13 mouse cellular contexts compared by ENCODE assay signal in genomic region chr4:88344468-88344867, GRCm38 (mm10).
DNase-seq lines count a peak whose midpoint lies in the region; ATAC-seq lines count a peak whose summit lies in the region.
"Had no signal": no experiment of that assay in that cellular context is flagged by ENCODE, and none has a peak within 500 bp of the region (broad histone marks: within the 10 kb centered on the region; RNA-seq: fewer than 3 reads in every experiment).

No protein-coding gene starts in this region.

- intact Hi-C loops in left cerebral cortex, postnatal 14 days (cut with DNase I), result no loop called here

- no peaks in the 10 kb centered on the region for H3K36me3 ChIP-seq in forebrain, embryonic 13.5 days (ENCODE audit: poor library complexity, severe bottlenecking)
- no peaks in the 10 kb centered on the region for H3K36me3 ChIP-seq in forebrain, embryonic 11.5 days (ENCODE audit: control insufficient read depth, insufficient read depth, low read length)
- no peaks in the 10 kb centered on the region for H3K36me3 ChIP-seq in kidney, embryonic 16.5 days (ENCODE audit: insufficient read depth, low read length)

- H3K27me3 ChIP-seq in forebrain, embryonic 13.5 days, result no peaks in the 10 kb centered on the region
- no peaks in the 10 kb centered on the region for H3K27me3 ChIP-seq in forebrain, embryonic 11.5 days (ENCODE audit: control insufficient read depth, insufficient read depth, low read length)
- H3K27me3 ChIP-seq in kidney, embryonic 16.5 days (ENCODE audit: insufficient read depth, low read length), result no peaks in the 10 kb centered on the region

- H3K4me3 ChIP-seq in forebrain, embryonic 13.5 days, result no peak overlapping the region
- no peak overlapping the region for H3K4me3 ChIP-seq in forebrain, embryonic 11.5 days (ENCODE audit: low read depth, low read length)
- H3K4me3 ChIP-seq in kidney, embryonic 16.5 days (ENCODE audit: low read length), result no peak overlapping the region

- H3K27ac ChIP-seq in forebrain, embryonic 13.5 days, result peak overlapping the region; percentile 26
- H3K27ac ChIP-seq in forebrain, embryonic 11.5 days (ENCODE audit: low read depth, low read length), result no peak overlapping the region
- H3K27ac ChIP-seq in kidney, embryonic 16.5 days (ENCODE audit: low read length), result no peak overlapping the region
- H3K27ac ChIP-seq: kidney, postnatal 0 days had no signal

- no peak for DNase-seq in forebrain, embryonic 11.5 days (ENCODE audit: low spot score)
- DNase-seq in left cerebral cortex, postnatal 14 days (ENCODE audit: low spot score in 2 of 2), result peak; percentile 52 to 64
- DNase-seq in right cerebral cortex, adult 18-20 months, result peak; percentile 33
- DNase-seq in adrenal gland, adult (ENCODE audit: inconsistent age in 2 of 2, low spot score in 1 of 2), result no peak
- DNase-seq: cerebellum, postnatal 25 days; gastrocnemius, postnatal 10 days; heart, postnatal 10 days had no signal

- 42% methylated on average over 11 of the region's 11 CpGs for WGBS in forebrain, embryonic 13.5 days
- WGBS in forebrain, embryonic 11.5 days, result 83% methylated on average over 11 of the region's 11 CpGs
- 92% methylated on average over 11 of the region's 11 CpGs for WGBS in kidney, embryonic 16.5 days

- no peak overlapping the region for H3K4me2 ChIP-seq in forebrain, embryonic 13.5 days
- no peak overlapping the region for H3K4me2 ChIP-seq in forebrain, embryonic 11.5 days (ENCODE audit: low read depth, low read length, severe bottlenecking)
- no peak overlapping the region for H3K4me2 ChIP-seq in kidney, embryonic 16.5 days (replicated peaks; ENCODE audit: low read depth, low read length)
- H3K4me2 ChIP-seq: liver, embryonic 11.5 days had no signal

- peak; percentile 72 for ATAC-seq in forebrain, embryonic 13.5 days
- no peak for ATAC-seq in forebrain, embryonic 11.5 days (replicated peaks; ENCODE audit: low FRiP score)
- peak; percentile 84 for ATAC-seq in frontal cortex, adult (ENCODE audit: low TSS enrichment)
- ATAC-seq in megakaryocyte-erythroid progenitor cell, adult 5-6 weeks (replicated peaks; ENCODE audit: low FRiP score, low TSS enrichment, poor library complexity, severe bottlenecking), result no peak
- no peak for ATAC-seq in kidney, embryonic 16.5 days (ENCODE audit: low FRiP score, low TSS enrichment)

- H3K9ac ChIP-seq in forebrain, embryonic 13.5 days, result no peak overlapping the region
- no peak overlapping the region for H3K9ac ChIP-seq in forebrain, embryonic 11.5 days (ENCODE audit: low read length)
- no peak overlapping the region for H3K9ac ChIP-seq in kidney, embryonic 16.5 days (replicated peaks; ENCODE audit: low read length)

- H3K9me3 ChIP-seq in forebrain, embryonic 13.5 days (replicated peaks), result no peaks in the 10 kb centered on the region
- no peaks in the 10 kb centered on the region for H3K9me3 ChIP-seq in forebrain, embryonic 11.5 days (ENCODE audit: control insufficient read depth, low read length)
- no peaks in the 10 kb centered on the region for H3K9me3 ChIP-seq in kidney, embryonic 16.5 days (ENCODE audit: low read length)

- peaks cover 26% of the 10 kb centered on the region for H3K4me1 ChIP-seq in forebrain, embryonic 13.5 days
- no peaks in the 10 kb centered on the region for H3K4me1 ChIP-seq in forebrain, embryonic 11.5 days (replicated peaks; ENCODE audit: control insufficient read depth, insufficient read depth, low read length)
- no peaks in the 10 kb centered on the region for H3K4me1 ChIP-seq in kidney, embryonic 16.5 days (ENCODE audit: insufficient read depth, low read length)

Comparison
In these comparisons a context has a peak if more than half of its experiments do, and no peak if none do; other contexts are left out.
1. ATAC-seq: peak in forebrain, embryonic 13.5 days (single experiment) and frontal cortex, adult (single experiment); none in forebrain, embryonic 11.5 days (single experiment), megakaryocyte-erythroid progenitor cell, adult 5-6 weeks (single experiment) and kidney, embryonic 16.5 days (single experiment).
2. DNase-seq: peak in left cerebral cortex, postnatal 14 days (2 of 2) and right cerebral cortex, adult 18-20 months (single experiment); none in forebrain, embryonic 11.5 days (single experiment) and adrenal gland, adult (0 of 2).